Mouse (Mus musculus): ENCODE data around the gene Tmem156.

DNA sequence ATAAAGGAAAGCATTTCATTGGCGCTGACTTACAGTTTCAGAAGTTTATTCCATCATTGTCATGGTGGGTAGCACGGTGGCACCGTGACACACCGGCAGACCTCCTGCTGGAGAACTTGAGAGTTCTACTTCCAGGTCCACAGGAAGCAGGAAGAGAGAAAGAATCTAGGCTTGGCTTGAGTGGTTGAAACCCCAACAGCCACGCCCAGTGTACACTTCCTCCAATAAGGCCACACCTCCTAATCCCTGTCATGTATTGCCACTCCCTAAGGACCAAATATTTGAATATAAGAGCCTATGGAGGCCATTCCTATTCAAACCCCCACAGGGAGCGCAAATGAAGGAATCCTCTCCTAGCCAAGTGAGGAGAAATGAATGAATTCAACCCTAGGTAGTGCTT is 34.3 kb downstream of the Tmem156 start:
- no peak for TF ChIP-seq MYOD1 (IDR thresholded peaks at IDR 0.05; ENCODE audit: control insufficient read depth, insufficient read length, low read depth)
- TF ChIP-seq CTCF (IDR thresholded peaks at IDR 0.05; ENCODE audit: control insufficient read depth, insufficient read depth, insufficient read length): no peak
- TF ChIP-seq CEBPB (IDR thresholded peaks at IDR 0.05; ENCODE audit: low read depth): no peak
- TF ChIP-seq USF1 (IDR thresholded peaks at IDR 0.05; ENCODE audit: low read depth): no peak
- no peak for TF ChIP-seq MAX (IDR thresholded peaks at IDR 0.05)
- no peak for TF ChIP-seq FOSL1 (IDR thresholded peaks at IDR 0.05; ENCODE audit: insufficient read depth, low read length, poor library complexity, severe bottlenecking)
- TF ChIP-seq MYOG (IDR thresholded peaks at IDR 0.05; ENCODE audit: control insufficient read depth, extremely low read depth, insufficient read length): no peak
